Mouse (Mus musculus) c-Kit-positive CD71-negative TER-119-negative erythroid progenitor cells, embryonic 14.5 days (primary cell): ENCODE measurements around the gene 2510009E07Rik.
A peak's percentile ranks its signal among the peaks of the same experiment; 100 is the strongest.

ENCODE experiments used
- DNase-seq: peaks from one replicate; pipeline ENCODE4 v3.0.0-alpha.2; 2013; ENCODE audit warnings: low read depth

The 2510009E07Rik gene

DNA sequence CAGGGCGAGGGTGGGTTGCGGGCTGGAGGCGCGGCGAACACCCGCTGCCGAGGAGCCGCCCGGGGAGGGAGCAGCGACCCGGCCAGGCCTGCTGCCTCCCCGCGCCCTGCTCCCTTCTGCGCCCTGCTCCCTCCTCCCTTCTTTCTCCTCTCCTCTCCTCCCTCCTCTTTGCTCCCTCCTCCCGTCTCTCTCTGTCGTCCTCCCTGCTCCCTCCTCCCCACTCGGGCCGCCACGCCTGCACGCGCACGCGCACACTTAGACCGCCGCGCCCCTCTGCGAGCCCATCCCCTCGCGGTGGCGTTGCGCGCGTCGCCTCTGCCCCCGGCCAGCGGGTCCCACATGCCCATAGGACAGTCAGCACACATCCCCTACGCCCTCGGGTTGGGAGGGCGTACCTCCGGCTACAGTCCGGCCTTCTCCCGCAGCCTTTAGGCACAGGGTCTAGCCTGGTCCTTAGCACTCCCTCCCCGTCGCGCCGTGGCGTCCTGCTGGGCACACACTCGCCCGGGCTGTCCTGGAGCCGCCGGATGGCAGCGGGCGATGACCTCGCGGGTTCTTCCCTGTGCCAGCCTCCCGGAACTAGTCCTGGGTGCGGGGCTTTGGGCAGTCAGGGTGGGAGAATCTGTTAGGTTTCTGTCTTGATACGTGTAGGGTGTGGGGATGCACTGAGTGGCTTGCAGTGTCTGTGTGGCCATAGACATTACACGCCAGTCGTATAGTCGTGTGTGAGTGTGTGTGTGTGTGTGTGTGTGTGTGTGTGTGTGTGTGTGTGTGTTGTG is at the start of gene 2510009E07Rik:
2510009E07Rik (minus strand) TSS at position 203 of the 779 bp plus-strand sequence.
- DNase-seq = peak; percentile 30

DNA sequence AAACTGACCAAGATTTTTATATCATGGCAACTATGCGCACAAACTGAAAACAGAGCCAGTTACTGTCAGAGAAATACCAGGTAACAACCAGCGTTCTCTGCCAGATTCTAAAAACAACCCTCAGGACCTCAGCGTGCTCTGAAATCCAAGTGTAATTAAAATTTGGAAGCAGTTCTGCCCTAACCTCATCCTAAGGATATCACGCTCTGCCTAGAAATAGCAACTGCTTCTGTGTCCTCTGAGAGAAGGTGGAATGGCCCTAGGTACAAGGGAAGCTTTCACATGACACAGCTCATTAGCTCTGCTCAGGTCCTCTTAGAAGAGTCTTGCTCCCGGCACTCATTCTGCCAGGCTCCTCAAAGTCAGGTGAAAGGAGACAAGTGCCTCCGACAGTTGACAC is 48.9 kb upstream of the 2510009E07Rik start:
- DNase-seq = no peak

DNA sequence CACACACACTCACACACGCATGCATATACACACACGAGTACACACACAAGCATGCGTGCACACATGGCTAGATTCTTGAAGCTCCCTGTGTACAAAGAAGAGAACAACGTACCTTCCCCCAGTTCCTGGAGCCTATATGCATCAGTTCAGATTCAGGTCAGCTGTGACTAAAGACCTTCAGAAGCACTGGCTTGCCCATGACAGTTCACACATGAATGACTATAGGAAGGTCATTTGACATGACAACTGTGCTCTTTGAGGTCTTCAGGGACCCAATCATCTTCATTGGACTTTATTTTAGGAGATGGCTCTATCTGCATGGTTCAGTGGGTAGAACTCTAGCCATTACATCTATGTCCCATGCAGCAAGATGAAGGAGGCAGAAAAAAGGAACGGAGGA is 48.4 kb upstream of the 2510009E07Rik start:
- DNase-seq = no peak

DNA sequence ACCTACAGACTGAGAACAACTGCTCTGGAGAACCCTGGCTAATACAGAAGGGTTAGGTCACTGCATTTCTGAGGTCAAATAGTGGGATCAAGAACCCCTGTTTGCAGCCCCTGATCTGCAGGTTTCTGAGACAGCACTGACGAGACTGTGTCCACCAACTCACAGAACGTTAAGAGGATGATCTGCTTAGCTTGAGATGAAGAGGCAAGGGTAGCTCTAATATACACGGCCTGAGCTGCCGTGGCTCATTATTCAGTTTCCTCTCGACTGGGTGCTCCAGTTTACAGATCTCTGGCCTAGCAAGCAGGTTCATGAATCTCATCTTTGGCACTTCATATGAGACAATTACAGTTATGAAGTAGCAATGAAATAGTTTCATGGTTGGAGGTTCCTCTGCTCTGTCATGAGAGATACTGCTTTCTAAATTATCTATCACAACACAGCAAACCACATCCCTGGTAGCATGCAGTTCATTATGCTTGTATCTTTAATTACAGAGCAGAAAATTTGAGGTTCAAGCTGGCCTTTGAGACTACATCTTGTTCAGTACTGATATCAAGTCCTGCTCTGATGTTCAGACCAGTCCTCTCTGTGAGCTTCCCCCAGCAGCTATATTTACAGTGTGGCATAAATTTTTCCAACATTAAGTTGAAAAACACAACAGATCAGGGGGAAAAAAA is 47.9 kb upstream of the 2510009E07Rik start:
- DNase-seq = no peak

DNA sequence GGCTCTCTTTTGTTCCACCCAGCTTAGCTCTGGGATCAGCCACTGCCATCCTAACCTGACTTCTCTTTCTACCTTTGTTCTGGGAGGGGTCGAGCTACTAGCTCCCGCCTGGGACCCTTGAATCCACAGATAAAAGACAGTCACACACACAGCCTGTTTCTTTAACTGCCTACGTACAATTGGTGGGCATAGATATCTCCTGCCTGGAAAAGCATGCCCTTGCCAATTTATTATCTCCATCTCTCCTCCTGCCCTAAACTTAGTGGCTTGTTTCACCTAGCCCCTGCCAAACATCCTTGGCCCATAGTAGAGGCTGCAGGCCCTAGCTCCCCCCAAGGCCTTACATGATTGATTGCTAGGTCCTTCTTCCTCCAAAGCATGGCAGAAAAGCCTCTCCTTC is 47.1 kb upstream of the 2510009E07Rik start:
- DNase-seq = no peak

DNA sequence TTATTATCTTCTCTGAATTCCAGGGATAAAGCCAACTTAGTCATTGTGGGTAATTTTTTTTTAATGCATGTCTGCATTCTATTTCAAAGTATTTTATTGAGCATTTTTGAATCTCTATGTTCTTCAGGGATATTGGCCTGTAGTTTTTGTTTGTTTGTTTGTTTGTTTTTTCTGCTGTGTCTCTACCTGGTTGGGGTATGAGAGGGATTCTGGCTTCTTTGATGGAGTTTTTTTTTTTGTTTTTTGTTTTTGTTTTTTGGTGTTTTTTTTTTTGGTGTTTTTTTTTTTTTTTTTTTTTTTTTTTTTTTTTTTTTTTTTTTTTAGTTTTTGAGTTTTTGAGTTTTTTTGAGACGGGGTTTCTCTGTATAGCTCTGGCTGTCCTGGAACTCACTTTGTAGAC is 41.2 kb upstream of the 2510009E07Rik start:
- no peak for DNase-seq

DNA sequence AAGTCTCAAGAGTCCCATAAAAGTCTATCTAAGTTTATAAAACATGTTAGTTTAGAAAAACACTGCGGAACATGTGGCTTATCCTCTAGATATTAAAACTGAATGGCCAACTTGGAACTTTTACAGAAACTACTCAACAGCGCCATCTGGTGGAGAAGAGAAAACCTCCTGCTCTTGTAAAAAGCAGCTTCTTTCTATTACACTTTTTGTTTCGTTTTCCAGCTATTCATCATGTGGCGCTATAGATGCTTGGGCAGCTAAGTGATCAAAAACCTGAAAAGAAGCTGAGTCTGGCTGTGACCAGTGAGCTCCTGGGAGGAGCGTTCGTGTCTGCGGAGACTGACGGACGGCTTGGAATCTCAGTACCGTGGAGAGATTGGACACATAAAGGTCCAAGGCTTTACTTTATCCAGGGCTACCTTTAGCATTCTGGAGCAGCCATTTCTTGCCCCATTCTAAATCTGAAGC is 33.5 kb upstream of the 2510009E07Rik start:
- DNase-seq = peak; percentile 79

DNA sequence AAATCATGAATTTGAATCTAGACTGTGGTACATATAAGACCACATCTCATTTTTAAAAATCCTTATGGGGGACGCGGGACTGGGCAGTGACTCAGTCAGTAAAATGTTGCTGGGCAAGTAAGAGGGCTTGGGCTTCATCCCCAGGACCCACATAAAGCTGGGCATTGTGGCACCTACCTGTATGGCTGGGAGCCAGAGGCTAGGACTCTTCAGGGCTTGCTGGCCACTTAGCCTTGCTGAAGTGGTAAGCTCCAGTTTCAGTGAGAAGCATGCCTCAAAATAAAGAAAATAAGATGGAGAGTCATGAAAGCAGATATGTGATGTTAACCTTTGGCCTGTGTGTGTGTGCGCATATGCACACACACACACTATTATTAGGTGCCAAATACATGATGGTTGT is 33.0 kb upstream of the 2510009E07Rik start:
- no peak for DNase-seq

DNA sequence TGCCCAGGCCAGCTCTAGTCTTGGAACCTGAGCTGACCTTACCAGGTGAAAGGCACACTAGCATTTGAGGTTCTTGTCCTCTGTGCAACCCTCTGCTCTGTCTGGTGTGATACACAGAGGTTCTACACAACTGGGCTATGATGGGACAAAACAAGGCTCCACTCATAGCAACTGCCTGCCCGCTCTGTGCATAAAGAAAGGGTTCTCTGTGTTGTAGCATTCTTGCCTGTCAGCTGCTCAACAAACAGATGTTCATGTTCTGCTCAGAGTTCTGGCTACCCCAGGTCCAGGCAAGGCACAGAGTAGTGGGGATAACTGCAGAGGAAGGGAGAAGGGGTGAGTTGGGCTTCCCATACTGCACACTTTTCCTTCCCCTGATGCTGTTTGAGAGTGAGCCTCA is 29.8 kb upstream of the 2510009E07Rik start:
- no peak for DNase-seq

DNA sequence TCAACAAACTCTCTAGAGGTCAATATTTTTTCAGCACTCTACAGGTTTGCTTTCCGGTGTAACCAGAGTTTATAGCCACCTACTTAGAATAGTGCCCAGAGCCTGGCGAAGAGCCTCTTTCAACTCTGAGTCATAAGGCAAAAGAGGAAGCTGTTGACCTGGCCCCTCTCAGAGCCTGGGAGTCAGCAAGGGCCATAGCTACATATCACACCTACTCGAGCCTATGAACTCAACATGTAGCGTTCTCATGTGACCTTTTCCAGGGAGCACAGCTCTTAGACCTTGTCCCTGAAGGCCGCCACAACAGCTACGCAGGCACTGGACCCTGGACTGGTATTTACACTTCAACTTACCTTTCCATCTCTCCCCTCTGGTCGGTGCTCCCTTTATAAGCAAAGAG is 25.3 kb upstream of the 2510009E07Rik start:
- peak; percentile 28 for DNase-seq

DNA sequence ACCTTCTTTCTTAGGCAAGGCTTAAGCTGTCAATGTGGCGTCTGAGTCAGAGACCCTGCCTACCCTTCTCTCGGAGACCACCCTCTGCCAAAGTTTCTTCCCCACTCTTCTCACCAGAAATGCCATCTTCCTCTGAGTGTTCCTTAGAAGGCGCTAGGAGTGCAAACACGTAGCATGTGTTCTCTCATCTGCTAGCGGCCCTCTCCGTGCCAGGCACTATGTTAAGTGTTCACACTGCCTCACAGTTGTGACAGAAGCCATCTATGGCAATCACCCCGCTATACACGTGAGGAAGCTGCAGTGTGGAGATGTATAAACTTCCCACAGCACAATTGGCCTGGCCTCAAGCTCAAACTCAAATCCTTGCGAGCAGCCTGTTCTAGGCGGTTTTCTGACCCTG is 20.1 kb upstream of the 2510009E07Rik start:
- no peak for DNase-seq

DNA sequence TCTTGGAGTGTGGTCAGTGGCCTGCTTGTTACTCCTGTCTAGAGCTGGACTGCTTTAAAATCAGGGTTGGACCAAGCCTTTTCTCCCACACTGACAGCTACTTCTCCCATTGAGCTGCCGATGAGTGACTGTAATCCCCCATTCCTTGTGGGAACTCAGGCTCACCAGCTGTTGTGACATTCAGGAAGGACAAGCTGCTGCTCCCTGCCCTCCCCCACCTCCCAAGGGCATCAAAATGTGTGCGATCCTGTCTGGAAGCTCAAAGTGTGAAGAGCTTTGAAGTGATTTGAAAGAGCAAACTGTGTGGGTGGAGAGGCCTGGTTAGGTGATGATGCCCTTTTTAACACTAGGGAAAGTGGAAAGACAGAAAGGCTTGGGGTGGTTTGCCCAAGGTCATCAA is 15.9 kb upstream of the 2510009E07Rik start:
- DNase-seq = no peak

DNA sequence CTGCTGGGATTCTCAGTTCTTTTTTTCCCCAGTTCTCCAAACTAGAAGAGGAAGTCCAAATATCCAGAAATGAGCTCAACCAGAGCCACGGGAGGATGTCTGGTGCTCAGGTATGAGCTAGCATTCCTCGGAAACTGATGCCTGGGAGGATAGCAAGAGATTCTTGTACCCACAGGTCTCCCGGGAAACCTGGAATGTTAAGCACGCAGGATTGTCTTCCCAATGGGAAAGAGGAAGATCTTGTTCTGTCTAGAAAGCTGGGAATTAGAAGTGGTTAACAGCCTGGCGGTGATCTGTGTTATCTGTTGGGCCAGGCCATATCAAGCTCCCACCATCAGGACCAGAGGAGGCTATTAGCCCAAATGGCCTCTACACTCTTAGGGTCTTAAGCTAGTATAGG is 10.2 kb upstream of the 2510009E07Rik start:
- no peak for DNase-seq

DNA sequence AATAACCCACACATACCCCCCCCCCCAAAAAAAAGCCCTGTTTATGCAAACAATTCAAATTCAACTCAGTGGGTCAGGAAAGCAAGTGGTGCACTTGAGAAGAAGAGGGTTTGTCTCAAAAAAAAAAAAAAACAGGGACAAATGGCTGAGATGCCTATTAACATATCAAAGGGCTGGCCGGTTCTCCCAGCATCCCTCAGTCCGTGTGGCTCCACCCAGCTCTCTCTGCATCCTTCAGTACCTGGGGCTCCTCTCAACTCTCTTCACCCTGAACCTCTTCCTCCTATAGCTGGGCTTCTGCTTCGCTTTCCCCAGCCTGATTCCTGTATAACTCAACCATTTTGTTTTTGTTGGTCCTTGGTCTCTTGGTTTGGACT is 7.8 kb upstream of the 2510009E07Rik start:
- DNase-seq = no peak

DNA sequence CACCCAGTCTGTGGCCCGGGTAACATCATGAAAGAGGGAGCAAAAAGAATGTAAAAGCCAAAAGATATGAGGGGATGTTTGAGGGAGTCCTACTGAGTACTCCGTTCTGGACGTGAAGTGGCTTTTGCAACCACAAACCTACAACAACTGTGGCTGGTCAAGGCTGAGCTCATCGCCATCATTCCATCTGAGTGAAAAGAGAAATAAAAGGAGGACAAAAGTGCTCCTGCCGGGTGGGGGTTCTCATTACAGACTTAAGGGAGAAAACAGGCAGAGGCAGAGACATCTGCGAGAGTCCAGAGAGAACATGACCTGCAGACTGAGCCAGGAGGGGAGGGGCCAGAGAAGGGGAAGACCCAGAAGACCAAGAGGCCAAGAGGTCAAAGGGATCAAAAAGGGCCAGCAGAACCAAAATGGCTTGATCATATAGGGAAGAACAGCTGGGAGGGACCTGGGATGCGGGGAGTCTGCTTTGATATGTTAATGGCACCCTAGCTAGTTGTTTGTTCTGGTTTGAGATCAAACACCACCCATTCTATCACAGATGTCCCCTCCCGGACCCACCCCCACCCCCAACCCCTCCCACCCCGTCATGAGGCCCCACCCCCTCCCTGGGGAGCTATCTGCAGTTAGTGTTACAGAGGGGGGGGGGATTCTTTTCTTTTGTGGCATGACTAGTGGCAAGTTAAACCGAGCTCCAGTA is 7.3 kb upstream of the 2510009E07Rik start:
- no peak for DNase-seq

DNA sequence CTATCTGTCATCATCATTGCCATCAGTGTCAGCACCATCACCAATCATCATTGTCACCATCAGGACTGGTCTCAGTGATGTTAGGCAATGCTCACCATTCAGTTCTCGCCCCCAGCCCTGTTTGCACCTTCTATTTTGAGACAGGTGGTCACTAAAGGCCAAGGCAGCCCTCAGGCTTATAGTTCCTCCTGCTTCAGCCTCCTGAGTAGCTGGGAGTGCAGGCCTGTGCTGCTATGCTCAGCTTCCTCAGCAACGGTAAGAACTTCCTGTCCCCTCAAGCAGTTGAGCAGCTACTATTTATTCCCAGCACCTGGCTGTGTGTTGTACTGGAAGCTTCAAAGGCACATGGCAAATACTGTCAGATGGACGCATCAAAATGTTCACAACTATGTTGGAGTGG is 3.7 kb upstream of the 2510009E07Rik start:
- DNase-seq = no peak

DNA sequence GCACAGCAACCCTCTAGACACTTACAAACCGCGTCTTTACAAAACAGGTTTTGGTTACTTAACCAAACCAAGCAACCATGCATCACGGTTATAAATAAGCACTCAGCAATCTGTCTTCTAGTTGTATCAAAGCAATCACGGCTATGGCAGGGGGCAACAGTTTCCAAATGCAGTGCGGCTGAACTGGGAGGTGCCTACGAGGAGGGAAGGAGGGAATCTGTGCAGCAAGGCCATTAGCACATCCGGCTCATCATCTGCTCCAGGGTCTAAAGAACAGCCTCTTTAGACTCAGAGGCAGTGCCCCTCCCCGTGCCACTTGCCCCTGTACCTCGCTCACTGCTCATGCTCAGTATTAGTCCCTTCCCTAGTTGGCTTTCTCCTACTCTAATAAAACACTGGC is 2.5 kb upstream of the 2510009E07Rik start:
- DNase-seq = no peak

DNA sequence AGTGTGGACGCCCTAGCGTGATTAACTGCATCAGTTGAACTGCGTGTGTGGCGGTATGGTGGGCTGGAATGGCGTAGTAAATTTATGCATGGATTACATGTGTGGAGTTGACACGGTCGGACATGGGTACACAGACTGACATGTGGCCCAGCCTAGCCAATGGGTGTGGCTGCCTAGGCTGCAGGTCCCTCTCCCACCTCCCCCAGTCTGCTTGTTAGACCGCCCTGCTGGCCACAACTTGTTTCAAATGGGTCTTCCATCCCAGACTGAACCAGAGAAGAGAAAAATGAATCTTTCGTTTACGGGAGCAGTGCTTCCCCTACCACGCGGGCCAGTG is 745 bp upstream of the 2510009E07Rik start:
- no peak for DNase-seq

DNA sequence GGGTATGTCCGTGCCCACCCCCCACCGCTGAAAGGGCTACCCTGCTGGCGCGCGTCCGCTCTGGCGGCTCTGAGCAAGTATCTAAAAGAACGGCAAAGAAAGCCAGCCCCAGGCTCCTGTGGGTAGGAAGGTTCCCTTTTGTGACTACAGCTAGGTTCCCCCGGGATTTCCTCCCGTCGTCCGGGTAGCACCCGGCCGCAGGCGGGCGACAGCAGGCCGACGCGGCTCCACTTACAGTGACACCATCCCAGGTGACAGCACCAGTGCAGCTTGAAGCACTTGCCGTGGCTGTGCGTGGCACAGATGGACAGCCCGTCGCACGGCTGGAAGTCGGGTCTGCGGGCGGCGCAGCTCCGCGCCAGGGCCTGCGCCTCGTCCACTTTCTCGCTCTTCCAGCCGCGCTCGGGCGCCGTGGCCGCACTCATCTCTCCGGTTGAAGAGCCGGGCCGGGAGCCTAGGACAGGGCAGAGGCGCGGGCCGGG is 443 bp downstream of the 2510009E07Rik start:
- DNase-seq = peak; percentile 33

DNA sequence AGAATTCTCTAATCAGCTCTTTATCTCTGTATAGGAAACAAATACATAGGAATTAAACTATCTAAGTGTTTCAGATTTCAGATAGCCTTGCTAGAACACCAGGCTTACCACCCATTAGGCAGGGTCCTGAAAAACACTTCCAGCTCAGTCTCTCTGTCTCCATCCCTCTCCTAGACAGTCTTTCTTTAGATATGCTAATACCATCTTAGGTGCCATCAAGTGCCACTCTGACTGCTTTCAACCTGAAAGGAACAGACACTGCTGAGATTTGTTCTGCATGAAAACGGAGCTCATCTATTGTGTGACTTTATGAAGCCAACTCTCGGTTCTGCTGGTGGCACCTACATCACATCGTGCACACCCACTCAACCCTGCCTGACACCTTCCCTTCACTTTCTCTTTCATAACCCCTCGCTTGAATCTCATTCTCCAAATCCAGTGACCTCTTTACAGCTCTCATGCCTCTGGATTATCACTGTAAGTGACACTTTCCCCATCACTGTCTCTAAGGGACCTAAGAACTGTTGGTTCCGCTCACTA is 4.2 kb downstream of the 2510009E07Rik start:
- DNase-seq = no peak

DNA sequence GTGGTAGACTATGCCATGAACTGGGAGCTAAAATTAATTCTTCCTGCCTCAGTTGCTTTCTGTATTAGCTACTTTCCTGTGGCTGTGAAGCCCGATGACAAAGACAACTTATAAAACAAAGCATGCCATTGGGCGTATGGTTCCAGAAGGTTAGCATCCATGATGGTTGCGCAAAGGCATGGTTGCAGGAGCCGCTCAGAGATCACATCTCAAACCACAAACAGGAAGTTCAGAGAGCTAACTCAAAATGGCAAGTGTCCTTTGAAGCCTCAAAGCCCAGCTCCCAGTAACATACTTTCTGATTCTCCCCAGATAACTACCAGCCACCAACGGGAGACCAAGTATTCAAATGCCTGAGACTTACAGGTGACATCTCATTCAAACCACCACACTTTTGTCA is 5.3 kb downstream of the 2510009E07Rik start:
- DNase-seq = no peak

DNA sequence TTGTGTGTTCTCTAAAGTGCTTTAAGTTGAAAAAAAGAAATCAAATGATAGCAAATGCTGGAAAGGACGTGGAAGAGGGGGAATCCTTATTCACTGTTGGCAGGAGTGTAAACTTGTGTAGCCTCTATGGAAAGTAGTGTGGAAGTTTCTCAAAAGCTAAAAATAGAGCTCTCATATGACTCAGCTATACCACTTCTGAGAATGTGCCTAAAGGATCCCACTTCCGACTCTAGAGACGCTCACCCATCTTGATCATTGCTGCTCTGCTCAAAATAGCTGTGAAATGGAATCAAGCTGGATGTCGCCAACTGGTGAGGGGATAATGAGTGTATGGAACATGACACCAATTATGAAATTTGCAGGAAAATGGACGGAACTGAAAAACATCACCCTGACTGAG is 7.1 kb downstream of the 2510009E07Rik start:
- DNase-seq = no peak

DNA sequence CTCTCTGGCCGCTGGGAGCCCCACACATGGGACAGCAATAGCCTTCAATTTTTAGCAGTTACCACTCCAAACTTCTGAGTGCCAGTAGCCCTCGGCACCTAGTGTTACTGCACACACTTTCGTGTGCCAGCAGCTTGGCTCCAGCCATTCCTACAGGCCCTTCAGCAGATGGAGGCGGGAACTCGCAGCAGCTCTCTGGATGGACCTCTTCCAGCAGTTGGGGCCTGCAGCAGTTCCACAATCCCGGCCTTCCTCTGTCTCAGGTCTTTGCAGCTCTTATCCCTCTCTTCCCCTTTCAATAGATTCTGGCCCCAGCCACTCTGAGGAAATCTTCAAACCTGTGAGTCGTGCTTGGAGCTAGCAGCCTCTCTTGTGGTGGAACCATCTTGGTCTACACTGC is 17.7 kb downstream of the 2510009E07Rik start:
- no peak for DNase-seq
